In the genomic region with DNA sequence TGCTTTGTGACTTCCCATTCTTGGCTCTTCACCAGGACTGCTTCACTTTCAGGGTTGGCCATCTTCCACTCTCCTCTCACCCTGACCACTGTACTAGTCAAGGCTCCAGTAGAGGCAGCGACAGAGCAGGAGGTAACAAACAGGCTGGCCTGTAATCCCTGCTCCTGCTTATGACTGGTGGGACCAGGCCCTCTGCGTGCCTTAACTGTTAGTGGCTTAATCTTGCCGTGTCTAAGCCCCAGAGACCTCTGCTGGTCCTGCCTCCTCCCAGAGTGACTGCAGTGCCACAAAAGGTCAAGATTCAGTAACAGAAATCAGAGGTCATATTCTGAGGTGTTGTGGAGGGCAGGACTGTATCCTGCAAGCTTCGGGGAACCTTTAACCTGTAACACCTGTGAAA, we compare ENCODE assay signal across 33 mouse cellular contexts. TPM values are rescaled to one million over a fixed set of nuclear protein-coding genes. Genes with fewer than 3 reads are reported as not detected.
"Had no signal": no experiment of that assay in that cellular context is flagged by ENCODE, and none has a peak within 500 bp of the region (broad histone marks: within the 10 kb centered on the region; RNA-seq: fewer than 3 reads in every experiment).

No protein-coding gene starts in this region.

- H3K4me3 ChIP-seq: limb, embryonic 10.5 days; limb, embryonic 12.5 days; limb, embryonic 13.5 days; limb, embryonic 15.5 days; liver, embryonic 12.5 days; liver, embryonic 13.5 days; liver, embryonic 15.5 days; lung, embryonic 15.5 days; megakaryocyte, embryonic 14.5 days; midbrain, embryonic 10.5 days; midbrain, embryonic 12.5 days; midbrain, embryonic 15.5 days; myocyte; neural tube, embryonic 12.5 days had no signal

- H3K36me3 ChIP-seq: limb, embryonic 10.5 days; limb, embryonic 12.5 days; limb, embryonic 13.5 days; limb, embryonic 15.5 days; liver, embryonic 12.5 days; liver, embryonic 13.5 days; liver, embryonic 15.5 days; lung, embryonic 15.5 days; midbrain, embryonic 10.5 days; midbrain, embryonic 12.5 days; midbrain, embryonic 15.5 days; neural tube, embryonic 12.5 days had no signal

- H3K9me3 ChIP-seq: limb, embryonic 10.5 days; limb, embryonic 15.5 days; liver, embryonic 12.5 days; liver, embryonic 13.5 days; liver, embryonic 15.5 days; lung, embryonic 15.5 days; midbrain, embryonic 10.5 days; midbrain, embryonic 15.5 days; neural tube, embryonic 12.5 days had no signal

- H3K27me3 ChIP-seq: limb, embryonic 13.5 days; liver, embryonic 12.5 days; liver, embryonic 13.5 days; liver, embryonic 15.5 days; lung, embryonic 15.5 days; midbrain, embryonic 15.5 days; neural tube, embryonic 12.5 days had no signal

- DNase-seq: left cerebral cortex, postnatal 4 days; liver; liver, embryonic 13.5 days; liver, postnatal 0 days; lung, adult 18-20 months; lung, adult 2 months; lung, embryonic 14.5 days; lung, postnatal 10 days; lung, postnatal 14 days; lung, postnatal 36 days; lung, postnatal 4 days; midbrain, embryonic 14.5 days had no signal

- H3K9ac ChIP-seq: limb, embryonic 12.5 days; limb, embryonic 13.5 days; limb, embryonic 15.5 days; liver, embryonic 12.5 days; liver, embryonic 13.5 days; liver, embryonic 14.5 days; liver, embryonic 15.5 days; liver, postnatal 0 days; lung, embryonic 14.5 days; lung, embryonic 15.5 days; midbrain, embryonic 12.5 days; midbrain, embryonic 15.5 days; neural tube, embryonic 12.5 days had no signal

- H3K4me2 ChIP-seq: limb, embryonic 12.5 days; limb, embryonic 13.5 days; limb, embryonic 15.5 days; liver, embryonic 11.5 days; liver, embryonic 12.5 days; liver, embryonic 13.5 days; liver, embryonic 15.5 days; lung, embryonic 14.5 days; lung, embryonic 15.5 days; midbrain, embryonic 12.5 days; midbrain, embryonic 15.5 days; neural tube, embryonic 12.5 days had no signal

- ATAC-seq: liver, embryonic 12.5 days; liver, postnatal 0 days; lung, postnatal 0 days; midbrain, embryonic 15.5 days; midbrain, embryonic 16.5 days had no signal

- H3K4me1 ChIP-seq: limb, embryonic 12.5 days; limb, embryonic 13.5 days; limb, embryonic 15.5 days; liver, embryonic 12.5 days; liver, embryonic 13.5 days; liver, embryonic 15.5 days; lung, embryonic 15.5 days; megakaryocyte, embryonic 14.5 days; midbrain, embryonic 10.5 days; midbrain, embryonic 15.5 days; neural tube, embryonic 12.5 days had no signal

- H3K27ac ChIP-seq: limb, embryonic 10.5 days; limb, embryonic 12.5 days; limb, embryonic 13.5 days; limb, embryonic 15.5 days; liver, embryonic 12.5 days; liver, embryonic 13.5 days; liver, embryonic 14.5 days; liver, embryonic 15.5 days; lung, embryonic 15.5 days; macrophage; midbrain, embryonic 10.5 days; midbrain, embryonic 12.5 days; midbrain, embryonic 15.5 days; neural tube, embryonic 12.5 days had no signal

RNA-seq across cellular contexts. Expression of gene Galnt9, which starts 13.1 kb away (rescaled TPM):
- total RNA-seq: liver, adult 2 months; megakaryocyte-erythroid progenitor cell, adult 5-6 weeks had no signal
- polyA plus RNA-seq: limb, embryonic 10.5 days; limb, embryonic 11.5 days; liver, embryonic 12.5 days; liver, embryonic 13.5 days; lung, embryonic 14.5 days had no signal
